Mouse (Mus musculus) bone marrow macrophage, adult 2 months (primary cell): ENCODE results near the gene Btla.

ENCODE experiments used
- CTCF ChIP-seq: IDR thresholded peaks from 2 replicates; pipeline ENCODE4 v1.5.1; 2012; ENCODE audit warnings: low read depth, mild to moderate bottlenecking, low read length, moderate library complexity
- POLR2A ChIP-seq: IDR thresholded peaks from 2 replicates; pipeline ENCODE4 v1.6.1; 2012; ENCODE audit warnings: mild to moderate bottlenecking, low read depth, low read length, borderline replicate concordance

GRCm38 (mm10) chr16:45262051-45262450, 37.9 kb downstream of the Btla start:
- TF ChIP-seq POLR2A = no peak
- TF ChIP-seq CTCF = no peak
